Mouse (Mus musculus) thymus, adult 2 months (tissue): Measurements from ENCODE around the gene Ube2r2.

ENCODE experiments used
- CTCF ChIP-seq: fragments of 200-500 bp; IDR thresholded peaks from 2 replicates; pipeline ENCODE4 v1.5.1; 2012; ENCODE audit warnings: mild to moderate bottlenecking, control low read depth, low read length, moderate library complexity, borderline replicate concordance; ENCODE audit not compliant: control insufficient read depth, poor library complexity, insufficient read depth; ENCODE audit errors: extremely low read depth
- POLR2A ChIP-seq: fragments of 200-500 bp; IDR thresholded peaks from 2 replicates; pipeline ENCODE4 v1.6.1; 2012; ENCODE audit warnings: mild to moderate bottlenecking, low read length, control low read depth, moderate library complexity; ENCODE audit not compliant: control insufficient read depth, poor library complexity, insufficient read depth; ENCODE audit errors: extremely low read depth

DNA sequence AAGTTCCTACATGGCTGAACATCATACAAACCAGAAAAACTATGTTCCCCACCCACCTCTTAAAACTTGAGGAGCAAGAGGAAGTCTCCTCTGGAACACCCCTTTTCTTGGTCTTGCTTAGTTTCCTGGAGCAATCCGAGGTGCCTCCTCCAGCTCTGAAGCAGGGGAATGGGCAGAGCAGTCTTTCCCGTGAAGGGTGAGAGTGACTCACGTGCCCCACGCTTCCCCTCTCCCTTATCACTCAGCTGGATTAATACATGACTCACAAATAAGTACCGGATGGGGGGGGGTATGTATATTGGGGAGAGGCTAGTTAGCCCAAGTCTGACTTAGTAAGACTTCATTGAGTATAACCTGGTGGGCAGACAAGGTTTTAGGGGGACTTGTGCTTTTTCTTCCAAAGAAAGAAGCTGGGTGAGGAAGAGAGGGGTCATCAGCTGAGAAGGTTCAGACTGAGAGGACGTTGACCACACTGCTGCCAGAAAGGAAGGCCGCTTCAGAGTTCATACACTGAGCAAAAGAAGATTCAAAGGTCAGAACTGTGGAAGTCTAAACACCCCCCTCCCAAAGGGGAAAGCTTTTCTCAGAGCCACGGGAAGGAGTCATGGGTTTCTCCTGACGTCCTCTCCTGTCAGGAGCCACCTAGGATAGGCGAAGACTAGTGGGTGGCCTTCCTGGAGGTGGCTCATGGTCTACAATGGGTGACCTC, 26.7 kb upstream of the Ube2r2 start:
- TF ChIP-seq CTCF (no peak), POLR2A (no peak)
